Mouse (Mus musculus): Measurements from ENCODE around the gene Cryab. TPM values are rescaled to one million over a fixed set of nuclear protein-coding genes. Genes with fewer than 3 reads are reported as not detected.

The Cryab gene
- polyA plus RNA-seq, 1 experiment from 2014 or later, result 10.7 TPM

GRCm38 (mm10) chr9:50750706-50751105 is 419 bp upstream of the Cryab start:
- H3K4me1 ChIP-seq, result peaks cover 9% of the 10 kb centered on the region
- WGBS, result 77% methylated on average over 6 of the region's 6 CpGs
- no peak for ATAC-seq (replicated peaks)
- H3K27me3 ChIP-seq (replicated peaks), result no peaks in the 10 kb centered on the region; the same call in 1 of the 2 replicates
- no peak overlapping the region for H3K27ac ChIP-seq
- H3K36me3 ChIP-seq (replicated peaks), result no peaks in the 10 kb centered on the region
- H3K9me3 ChIP-seq, result no peaks in the 10 kb centered on the region
- H3K9ac ChIP-seq, result no peak overlapping the region
- no peak overlapping the region for H3K4me2 ChIP-seq
- no peak overlapping the region for H3K4me3 ChIP-seq

GRCm38 (mm10) chr9:50752054-50752602 is 1.0 kb downstream of the Cryab start, which contains the start of gene Hspb2:
TSS of gene Hspb2 (minus strand) at chr9:50752354.
- no peaks in the 10 kb centered on the region; the same call in 1 of the 2 replicates for H3K27me3 ChIP-seq (replicated peaks)
- no peak for ATAC-seq (replicated peaks)
- no peak within 1 kb of the TSS for H3K9ac ChIP-seq
- H3K4me2 ChIP-seq, result no peak within 1 kb of the TSS
- no peak within 1 kb of the TSS for H3K27ac ChIP-seq
- no peak within 1 kb of the TSS for H3K4me3 ChIP-seq
- H3K4me1 ChIP-seq, result no peaks in the 10 kb centered on the region
- no peaks in the 10 kb centered on the region for H3K36me3 ChIP-seq (replicated peaks)
- 75% methylated on average over 14 of the region's 14 CpGs for WGBS
- no peaks in the 10 kb centered on the region for H3K9me3 ChIP-seq

- H3K9ac ChIP-seq, result no peak overlapping the region
- no peak overlapping the region for H3K4me3 ChIP-seq
- H3K4me1 ChIP-seq, result no peaks in the 10 kb centered on the region
- no peaks in the 10 kb centered on the region for H3K27me3 ChIP-seq (replicated peaks)
- WGBS, result 70% methylated on average over 17 of the region's 17 CpGs
- H3K27ac ChIP-seq, result no peak overlapping the region
- no peak overlapping the region for H3K4me2 ChIP-seq
- ATAC-seq (replicated peaks), result no peak
- no peaks in the 10 kb centered on the region for H3K36me3 ChIP-seq (replicated peaks)
- H3K9me3 ChIP-seq, result no peaks in the 10 kb centered on the region
These were observed 1.9 kb downstream of the Cryab start for GRCm38 (mm10) chr9:50752784-50753615.

- Histone ChIP-seq H3K27ac (no peak overlapping the region), H3K9ac (no peak overlapping the region), H3K4me3 (no peak overlapping the region), H3K36me3 (replicated peaks) (no peaks in the 10 kb centered on the region), H3K27me3 (replicated peaks) (no peaks in the 10 kb centered on the region), H3K4me2 (no peak overlapping the region), H3K4me1 (no peaks in the 10 kb centered on the region), H3K9me3 (no peaks in the 10 kb centered on the region)
- WGBS, result 78% methylated on average over 7 of the region's 7 CpGs
- ATAC-seq (replicated peaks), result no peak
These were observed 2.8 kb downstream of the Cryab start for GRCm38 (mm10) chr9:50753947-50754346.

- WGBS, result 51% methylated on average over 5 of the region's 5 CpGs
- H3K27me3 ChIP-seq (replicated peaks), result no peaks in the 10 kb centered on the region; the same call in 1 of the 2 replicates
- no peak for ATAC-seq (replicated peaks)
These were observed 5.6 kb downstream of the Cryab start for GRCm38 (mm10) chr9:50756711-50757110.

GRCm38 (mm10) chr9:50761520-50762243 is 10.6 kb downstream of the Cryab start:
- 69% methylated on average over 6 of the region's 6 CpGs for WGBS
- H3K27me3 ChIP-seq (replicated peaks), result no peaks in the 10 kb centered on the region; the same call in 1 of the 2 replicates
- H3K9me3 ChIP-seq, result no peaks in the 10 kb centered on the region
- no peak for ATAC-seq (replicated peaks)
- no peak overlapping the region for H3K27ac ChIP-seq
- H3K9ac ChIP-seq, result no peak overlapping the region
- no peak overlapping the region for H3K4me3 ChIP-seq
- H3K36me3 ChIP-seq (replicated peaks), result no peaks in the 10 kb centered on the region
- H3K4me2 ChIP-seq, result no peak overlapping the region
- peaks cover under 1% of the 10 kb centered on the region for H3K4me1 ChIP-seq

More at GRCm38 (mm10) chr9:50756711-50757110, 5.6 kb downstream of the Cryab start:
- no peak overlapping the region for H3K27ac ChIP-seq
- no peaks in the 10 kb centered on the region for H3K4me1 ChIP-seq
- H3K4me2 ChIP-seq, result no peak overlapping the region
- H3K9ac ChIP-seq, result no peak overlapping the region
- no peaks in the 10 kb centered on the region for H3K9me3 ChIP-seq
- no peaks in the 10 kb centered on the region for H3K36me3 ChIP-seq (replicated peaks)
- H3K4me3 ChIP-seq, result no peak overlapping the region

GRCm38 (mm10) chr9:50763331-50763730 is 12.2 kb downstream of the Cryab start:
- no peak overlapping the region for H3K9ac ChIP-seq
- no peaks in the 10 kb centered on the region for H3K9me3 ChIP-seq
- H3K27ac ChIP-seq, result no peak overlapping the region
- no peaks in the 10 kb centered on the region for H3K36me3 ChIP-seq (replicated peaks)
- H3K27me3 ChIP-seq (replicated peaks), result no peaks in the 10 kb centered on the region; the same call in 1 of the 2 replicates
- no peak overlapping the region for H3K4me2 ChIP-seq
- WGBS, result 64% methylated on average over 1 of the region's 1 CpGs
- no peak for ATAC-seq (replicated peaks)
- H3K4me3 ChIP-seq, result no peak overlapping the region
- peaks cover 10% of the 10 kb centered on the region for H3K4me1 ChIP-seq

GRCm38 (mm10) chr9:50767531-50768106 is 16.5 kb downstream of the Cryab start:
- ATAC-seq (replicated peaks), result peak; percentile 83
- Histone ChIP-seq H3K27ac (peak overlapping the region; percentile 90), H3K4me3 (peak overlapping the region; percentile 70), H3K9ac (peak overlapping the region; percentile 70), H3K27me3 (replicated peaks) (no peaks in the 10 kb centered on the region), H3K9me3 (no peaks in the 10 kb centered on the region), H3K4me2 (peak overlapping the region; percentile 84), H3K36me3 (replicated peaks) (no peaks in the 10 kb centered on the region), H3K4me1 (peaks cover 27% of the 10 kb centered on the region)
- 6% methylated on average over 17 of the region's 17 CpGs for whole genome bisulfite sequencing

GRCm38 (mm10) chr9:50768107-50769002 is 17.2 kb downstream of the Cryab start, which contains the start of gene Fdxacb1:
TSS of gene Fdxacb1 (plus strand) at chr9:50768236.
- Histone ChIP-seq H3K9ac (peak within 1 kb of the TSS; percentile 70), H3K4me3 (peak within 1 kb of the TSS; percentile 70), H3K4me2 (peak within 1 kb of the TSS; percentile 84), H3K36me3 (replicated peaks) (no peaks in the 10 kb centered on the region), H3K4me1 (peaks cover 27% of the 10 kb centered on the region), H3K27me3 (replicated peaks) (no peaks in the 10 kb centered on the region), H3K27ac (peak within 1 kb of the TSS; percentile 90), H3K9me3 (no peaks in the 10 kb centered on the region)
- WGBS, result 4% methylated on average over 58 of the region's 59 CpGs
- peak; percentile 95 for ATAC-seq (replicated peaks)

GRCm38 (mm10) chr9:50770011-50770410 is 18.9 kb downstream of the Cryab start:
- ATAC-seq (replicated peaks), result no peak
- H3K9ac ChIP-seq, result no peak overlapping the region
- 83% methylated on average over 2 of the region's 2 CpGs for WGBS
- no peak overlapping the region for H3K4me2 ChIP-seq
- no peak overlapping the region for H3K27ac ChIP-seq
- H3K36me3 ChIP-seq (replicated peaks), result no peaks in the 10 kb centered on the region
- H3K4me3 ChIP-seq, result no peak overlapping the region
- no peaks in the 10 kb centered on the region for H3K27me3 ChIP-seq (replicated peaks)
- H3K4me1 ChIP-seq, result peaks cover 41% of the 10 kb centered on the region
- H3K9me3 ChIP-seq, result no peaks in the 10 kb centered on the region

GRCm38 (mm10) chr9:50774026-50774462 is 22.9 kb downstream of the Cryab start:
- Histone ChIP-seq H3K36me3 (replicated peaks) (0 out of 2 replicates have a peak, but pooled peaks cover 3% of the 10 kb centered on the region), H3K9me3 (no peaks in the 10 kb centered on the region), H3K9ac (no peak overlapping the region; the same call in 1 of the 2 replicates), H3K4me2 (peak overlapping the region; percentile 80), H3K4me3 (peak overlapping the region; percentile 64), H3K27me3 (replicated peaks) (no peaks in the 10 kb centered on the region), H3K27ac (peak overlapping the region; percentile 94), H3K4me1 (peaks cover 37% of the 10 kb centered on the region)
- 75% methylated on average over 4 of the region's 4 CpGs for WGBS
- ATAC-seq (replicated peaks), result no peak

Measured in midbrain, embryonic 15.5 days (tissue).